Mouse (Mus musculus) heart, embryonic 14.5 days (tissue): ENCODE data around the gene Armh3. TPM values are rescaled to one million over a fixed set of nuclear protein-coding genes. Genes with fewer than 3 reads are reported as not detected.
A peak's percentile ranks its signal among the peaks of the same experiment; 100 is the strongest.

ENCODE experiments used
- ATAC-seq: fragments of 200-750 bp; cut with Nextera tagmentation; 2 replicates; pipeline ENCODE4 v1.8.0; 2017; ENCODE audit warnings: low read depth, moderate TSS enrichment; ENCODE audit not compliant: insufficient number of reproducible peaks, insufficient read depth, low FRiP score
- H3K27ac ChIP-seq, 2 experiments: fragments of 200-500 bp in 1 of 2; fragments of 300-500 bp in 1 of 2; sonication (generic) in 1 of 2; replicated peaks in 1 of 2; 2 replicates each; pipeline ENCODE4 v1.5.1; 2012 to 2014; ENCODE audit warnings: low read depth in 2 of 2, low read length in 2 of 2, control low read depth in 1 of 2, mild to moderate bottlenecking in 1 of 2, mixed read lengths in 1 of 2; ENCODE audit not compliant: control insufficient read depth in 1 of 2, insufficient read depth in 1 of 2
- H3K27me3 ChIP-seq: fragments of 300-500 bp; sonication (generic); 2 replicates; pipeline ENCODE4 v1.6.1; 2014; ENCODE audit warnings: mild to moderate bottlenecking, low read length, control low read depth; ENCODE audit not compliant: control insufficient read depth, insufficient read depth
- H3K36me3 ChIP-seq: fragments of 300-500 bp; sonication (generic); 2 replicates; pipeline ENCODE4 v1.6.1; 2014; ENCODE audit warnings: mild to moderate bottlenecking, control low read depth, low read length, mixed read lengths; ENCODE audit not compliant: control insufficient read depth, insufficient read depth
- H3K4me1 ChIP-seq, 2 experiments: fragments of 200-500 bp in 1 of 2; fragments of 300-500 bp in 1 of 2; sonication (generic) in 1 of 2; 2 replicates each; pipeline ENCODE4 v1.6.1; 2012 to 2014; ENCODE audit warnings: low read length in 2 of 2, control low read depth in 1 of 2, mixed read lengths in 1 of 2; ENCODE audit not compliant: control insufficient read depth in 2 of 2, insufficient read depth in 2 of 2
- H3K4me2 ChIP-seq: fragments of 300-500 bp; sonication (generic); 2 replicates; pipeline ENCODE4 v1.6.1; 2014; ENCODE audit warnings: mild to moderate bottlenecking, low read length
- H3K4me3 ChIP-seq, 2 experiments: fragments of 200-500 bp in 1 of 2; fragments of 300-500 bp in 1 of 2; sonication (generic) in 1 of 2; 2 replicates each; pipeline ENCODE4 v1.5.1; 2012 to 2014; ENCODE audit warnings: low read length in 2 of 2, mild to moderate bottlenecking in 2 of 2, control low read depth in 1 of 2, low read depth in 1 of 2, moderate library complexity in 1 of 2; ENCODE audit not compliant: control insufficient read depth in 1 of 2, insufficient read depth in 1 of 2
- H3K9ac ChIP-seq: fragments of 300-500 bp; sonication (generic); 2 replicates; pipeline ENCODE4 v1.6.1; 2014; ENCODE audit warnings: mild to moderate bottlenecking, low read length
- H3K9me3 ChIP-seq: fragments of 300-500 bp; sonication (generic); 2 replicates; pipeline ENCODE4 v1.6.1; 2016; ENCODE audit warnings: low read length, control low read depth; ENCODE audit not compliant: control insufficient read depth
- WGBS: fragments of 180-500 bp; shearing (Covaris S2); extraction: QIAGEN DNeasy Blood & Tissue Kit; methylation state at CpG from one replicate; pipeline ENCODE4 v1.1.7; 2014; 5-methylcytosine and 5-hydroxymethylcytosine counted together
- polyA plus RNA-seq: library from polyadenylated mRNA; unstranded; fragments of >200 nt; fragmentation: Nextera tagmentation; extraction: Ambion mirVana; gene quantifications from 2 replicates; pipeline ENCODE4 v1.2.1, GENCODE M21; 2014

The Armh3 gene
- polyA plus RNA-seq, 1 experiment from 2014 or later = 14.1 TPM

- WGBS = 45% methylated on average over 8 of the region's 8 CpGs
- Histone ChIP-seq H3K4me2 (peak overlapping the region; percentile 91), H3K4me1 (peaks cover 11 to 22% of the 10 kb centered on the region in 2 experiments; a peak in 3 of 4 replicates), H3K9ac (peak overlapping the region; percentile 64), H3K27me3 (peaks cover 16% of the 10 kb centered on the region), H3K27ac (no peak overlapping the region), H3K9me3 (no peaks in the 10 kb centered on the region), H3K4me3 (peak overlapping the region in 1 of 2 experiments; percentile 42; a peak in 1 of 4 replicates), H3K36me3 (peaks cover 7% of the 10 kb centered on the region; the same call in 1 of the 2 replicates)
- ATAC-seq = no peak
Measured at GRCm38 (mm10) chr19:45816727-45817126, 181.6 kb downstream of the Armh3 start.

GRCm38 (mm10) chr19:45815831-45816405 lies 182.4 kb downstream of the Armh3 start, which contains the start of gene Kcnip2:
TSS of gene Kcnip2 (minus strand) at chr19:45816061.
- peak within 1 kb of the TSS; percentile 91 for H3K4me2 ChIP-seq
- H3K27ac ChIP-seq = no peak within 1 kb of the TSS
- no peaks in the 10 kb centered on the region for H3K9me3 ChIP-seq
- WGBS = 1% methylated on average over 19 of the region's 29 CpGs
- peak; percentile 17; the same call in 1 of the 2 replicates for ATAC-seq
- H3K4me1 ChIP-seq = peaks cover 11 to 22% of the 10 kb centered on the region in 2 experiments; a peak in 3 of 4 replicates
- peak within 1 kb of the TSS; percentile 39 to 42 for H3K4me3 ChIP-seq
- peak within 1 kb of the TSS; percentile 64 for H3K9ac ChIP-seq
- peaks cover 7% of the 10 kb centered on the region; the same call in 1 of the 2 replicates for H3K36me3 ChIP-seq
- H3K27me3 ChIP-seq = peaks cover 16% of the 10 kb centered on the region

- WGBS = 70% methylated on average over 10 of the region's 10 CpGs
- no peaks in the 10 kb centered on the region for H3K9me3 ChIP-seq
- peaks cover 7% of the 10 kb centered on the region; the same call in 1 of the 2 replicates for H3K36me3 ChIP-seq
- H3K27me3 ChIP-seq = peaks cover 16% of the 10 kb centered on the region
- H3K4me3 ChIP-seq = peak overlapping the region in 1 of 2 experiments; percentile 42; a peak in 2 of 4 replicates
- ATAC-seq = no peak
- H3K4me2 ChIP-seq = peak overlapping the region; percentile 91
- H3K9ac ChIP-seq = no peak overlapping the region
- H3K27ac ChIP-seq = no peak overlapping the region
- H3K4me1 ChIP-seq = peaks cover 11 to 22% of the 10 kb centered on the region in 2 experiments; a peak in 3 of 4 replicates
Measured at GRCm38 (mm10) chr19:45815170-45815569, 183.1 kb downstream of the Armh3 start.

GRCm38 (mm10) chr19:45813801-45814200 lies 184.5 kb downstream of the Armh3 start:
- H3K9me3 ChIP-seq = no peaks in the 10 kb centered on the region
- H3K36me3 ChIP-seq = peaks cover 6% of the 10 kb centered on the region; the same call in 1 of the 2 replicates
- H3K27me3 ChIP-seq = peaks cover 16% of the 10 kb centered on the region
- H3K9ac ChIP-seq = no peak overlapping the region
- H3K4me2 ChIP-seq = no peak overlapping the region
- 11% methylated on average over 12 of the region's 12 CpGs for WGBS
- H3K4me1 ChIP-seq = peaks cover 11 to 22% of the 10 kb centered on the region in 2 experiments; a peak in 3 of 4 replicates
- no peak for ATAC-seq
- H3K27ac ChIP-seq = no peak overlapping the region
- no peak overlapping the region for H3K4me3 ChIP-seq

GRCm38 (mm10) chr19:45813263-45813662 lies 185.0 kb downstream of the Armh3 start:
- WGBS = 9% methylated on average over 11 of the region's 11 CpGs
- H3K27ac ChIP-seq = no peak overlapping the region
- H3K9me3 ChIP-seq = no peaks in the 10 kb centered on the region
- no peak for ATAC-seq
- H3K27me3 ChIP-seq = peaks cover 16% of the 10 kb centered on the region
- H3K4me3 ChIP-seq = no peak overlapping the region
- H3K4me2 ChIP-seq = no peak overlapping the region
- H3K36me3 ChIP-seq = 0 out of 2 replicates have a peak, but pooled peaks cover 3% of the 10 kb centered on the region
- H3K4me1 ChIP-seq = peaks cover 11 to 22% of the 10 kb centered on the region in 2 experiments; a peak in 3 of 4 replicates
- no peak overlapping the region for H3K9ac ChIP-seq

GRCm38 (mm10) chr19:45812673-45813252 lies 185.5 kb downstream of the Armh3 start:
- peaks cover 16% of the 10 kb centered on the region for H3K27me3 ChIP-seq
- H3K9ac ChIP-seq = no peak overlapping the region
- H3K9me3 ChIP-seq = no peaks in the 10 kb centered on the region
- no peak for ATAC-seq
- 0 out of 2 replicates have a peak, but pooled peaks cover 2% of the 10 kb centered on the region for H3K36me3 ChIP-seq
- no peak overlapping the region for H3K27ac ChIP-seq
- peak overlapping the region; percentile 59 for H3K4me2 ChIP-seq
- peak overlapping the region in 1 of 2 experiments; percentile 21; a peak in 1 of 4 replicates for H3K4me3 ChIP-seq
- WGBS = 19% methylated on average over 8 of the region's 8 CpGs
- peaks cover 11 to 22% of the 10 kb centered on the region in 2 experiments; a peak in 3 of 4 replicates for H3K4me1 ChIP-seq

- WGBS = 2% methylated on average over 16 of the region's 16 CpGs
- H3K4me1 ChIP-seq = peaks cover 11 to 22% of the 10 kb centered on the region in 2 experiments; a peak in 3 of 4 replicates
- H3K36me3 ChIP-seq = no peaks in the 10 kb centered on the region
- peak overlapping the region in 1 of 2 experiments; percentile 21; a peak in 2 of 4 replicates for H3K4me3 ChIP-seq
- ATAC-seq = no peak
- H3K27me3 ChIP-seq = peaks cover 16% of the 10 kb centered on the region; the same call in 1 of the 2 replicates
- H3K4me2 ChIP-seq = peak overlapping the region; percentile 59
- no peak overlapping the region for H3K9ac ChIP-seq
- H3K27ac ChIP-seq = no peak overlapping the region
- H3K9me3 ChIP-seq = no peaks in the 10 kb centered on the region
Measured at GRCm38 (mm10) chr19:45812115-45812514, 186.2 kb downstream of the Armh3 start.
